Mouse (Mus musculus): Measurements from ENCODE around the gene Fam234a.
"Not testable (repeated sequence)": the region's sequence is repeated elsewhere in the genome, so short reads cannot be mapped to it uniquely, and the experiment has no call there.

GRCm38 (mm10) chr17:26269577-26269976, 25.5 kb upstream of the Fam234a start:
- not testable (repeated sequence) for TF ChIP-seq CTCF (IDR thresholded peaks at IDR 0.05; ENCODE audit: borderline replicate concordance, control insufficient read depth, extremely low read depth, insufficient read depth, low read length, poor library complexity); POLR2A (IDR thresholded peaks at IDR 0.05; ENCODE audit: control insufficient read depth, extremely low read depth, insufficient read depth, low read length, poor library complexity)
